Mouse (Mus musculus): Measurements from ENCODE around the gene Pla2g1b. TPM values are rescaled to one million over a fixed set of nuclear protein-coding genes. Genes with fewer than 3 reads are reported as not detected.
"Not testable (repeated sequence)": the region's sequence is repeated elsewhere in the genome, so short reads cannot be mapped to it uniquely, and the experiment has no call there.

Gene Pla2g1b
- total RNA-seq, 2 experiments from 2014 or later, result not detected

- peak; percentile 93 to 95 for DNase-seq
Observed at GRCm38 (mm10) chr5:115506454-115507201, 40.6 kb downstream of the Pla2g1b start, which contains the start of gene Pxn. Gene Pxn (plus strand): TSS chr5:115506676.

GRCm38 (mm10) chr5:115507267-115507980 lies 41.4 kb downstream of the Pla2g1b start:
- DNase-seq, result no peak

GRCm38 (mm10) chr5:115507981-115508858 lies 42.2 kb downstream of the Pla2g1b start:
- DNase-seq, result peak; percentile 73 to 77

GRCm38 (mm10) chr5:115508859-115509147 lies 42.7 kb downstream of the Pla2g1b start:
- DNase-seq, result peak; percentile 72 to 75

GRCm38 (mm10) chr5:115509321-115509761 lies 43.3 kb downstream of the Pla2g1b start:
- peak; percentile 69 to 75 for DNase-seq

GRCm38 (mm10) chr5:115509790-115510689 lies 44.0 kb downstream of the Pla2g1b start:
- DNase-seq, result no peak

- DNase-seq, result no peak
Observed at GRCm38 (mm10) chr5:115512375-115512774, 46.3 kb downstream of the Pla2g1b start.

GRCm38 (mm10) chr5:115513246-115513645 lies 47.2 kb downstream of the Pla2g1b start:
- DNase-seq, result no peak

GRCm38 (mm10) chr5:115513721-115514120 lies 47.7 kb downstream of the Pla2g1b start:
- peak in 1 of 2 experiments; percentile 67 for DNase-seq

GRCm38 (mm10) chr5:115514346-115514745 lies 48.3 kb downstream of the Pla2g1b start:
- peak in 1 of 2 experiments; percentile 20 for DNase-seq

- DNase-seq, result peak; percentile 84 to 92
Observed at GRCm38 (mm10) chr5:115514896-115515587, 49.0 kb downstream of the Pla2g1b start.

GRCm38 (mm10) chr5:115516081-115516907 lies 50.2 kb downstream of the Pla2g1b start:
- DNase-seq, result peak; percentile 70 to 89

- DNase-seq, result no peak
Observed at GRCm38 (mm10) chr5:115516908-115517307, 50.8 kb downstream of the Pla2g1b start.

- peak in 1 of 2 experiments; percentile 43 for DNase-seq
Observed at GRCm38 (mm10) chr5:115517501-115517900, 51.4 kb downstream of the Pla2g1b start.

- DNase-seq, result not testable (repeated sequence)
Observed at GRCm38 (mm10) chr5:115518214-115518613, 52.2 kb downstream of the Pla2g1b start.

GRCm38 (mm10) chr5:115520325-115520869 lies 54.3 kb downstream of the Pla2g1b start:
- peak; percentile 63 to 80 for DNase-seq

GRCm38 (mm10) chr5:115521553-115522461 lies 55.7 kb downstream of the Pla2g1b start:
- peak; percentile 74 to 83 for DNase-seq

- DNase-seq, result no peak
Observed at GRCm38 (mm10) chr5:115522531-115522930, 56.5 kb downstream of the Pla2g1b start.

Data from heart, adult 18-20 months (tissue).